Mouse (Mus musculus): ENCODE results near the gene Atp2a2. TPM values are rescaled to one million over a fixed set of nuclear protein-coding genes. Genes with fewer than 3 reads are reported as not detected.
"Not testable (repeated sequence)": the region's sequence is repeated elsewhere in the genome, so short reads cannot be mapped to it uniquely, and the experiment has no call there.

Atp2a2 gene
- polyA plus RNA-seq, 1 experiment from 2014 or later, result 53.2 TPM

- Histone ChIP-seq H3K36me3 (ENCODE audit: control insufficient read depth, insufficient read depth, low read length) (no peaks in the 10 kb centered on the region), H3K4me1 (ENCODE audit: control insufficient read depth, insufficient read depth, low read length) (peaks cover 16% of the 10 kb centered on the region), H3K9ac (ENCODE audit: low read depth, low read length) (peak overlapping the region; percentile 85), H3K27me3 (ENCODE audit: control insufficient read depth, insufficient read depth, low read length) (no peaks in the 10 kb centered on the region), H3K27ac (ENCODE audit: low read depth, low read length) (peak overlapping the region; percentile 81), H3K4me3 (ENCODE audit: low read length) (peak overlapping the region; percentile 79), H3K9me3 (ENCODE audit: control insufficient read depth, low read length) (no peaks in the 10 kb centered on the region), H3K4me2 (replicated peaks; ENCODE audit: low read depth, low read length) (peak overlapping the region; percentile 89)
- under 1% methylated on average over 72 of the region's 73 CpGs for WGBS
- peak; percentile 93 for ATAC-seq (ENCODE audit: low FRiP score, low TSS enrichment)
Observed at GRCm38 (mm10) chr5:122422071-122422964, 79.7 kb downstream of the Atp2a2 start.

- Histone ChIP-seq H3K4me3 (ENCODE audit: low read length) (peak within 1 kb of the TSS; percentile 79), H3K27me3 (ENCODE audit: control insufficient read depth, insufficient read depth, low read length) (no peaks in the 10 kb centered on the region), H3K27ac (ENCODE audit: low read depth, low read length) (peak within 1 kb of the TSS; percentile 81), H3K9ac (ENCODE audit: low read depth, low read length) (peak within 1 kb of the TSS; percentile 85), H3K9me3 (ENCODE audit: control insufficient read depth, low read length) (no peaks in the 10 kb centered on the region), H3K4me2 (replicated peaks; ENCODE audit: low read depth, low read length) (peak within 1 kb of the TSS; percentile 89), H3K4me1 (ENCODE audit: control insufficient read depth, insufficient read depth, low read length) (peaks cover 16% of the 10 kb centered on the region), H3K36me3 (ENCODE audit: control insufficient read depth, insufficient read depth, low read length) (no peaks in the 10 kb centered on the region)
- ATAC-seq (ENCODE audit: low FRiP score, low TSS enrichment), result peak; percentile 61
- WGBS, result 22% methylated on average over 17 of the region's 17 CpGs
Observed at GRCm38 (mm10) chr5:122421271-122422068, 80.6 kb downstream of the Atp2a2 start, which contains the start of gene Anapc7. Gene Anapc7 (plus strand): TSS chr5:122421693.

- H3K4me3 ChIP-seq (ENCODE audit: low read length); H3K4me2 ChIP-seq (replicated peaks; ENCODE audit: low read depth, low read length); H3K9me3 ChIP-seq (ENCODE audit: control insufficient read depth, low read length); H3K27ac ChIP-seq (ENCODE audit: low read depth, low read length); ATAC-seq (ENCODE audit: low FRiP score, low TSS enrichment); H3K9ac ChIP-seq (ENCODE audit: low read depth, low read length); H3K36me3 ChIP-seq (ENCODE audit: control insufficient read depth, insufficient read depth, low read length); H3K27me3 ChIP-seq (ENCODE audit: control insufficient read depth, insufficient read depth, low read length): not testable (repeated sequence)
- peaks cover 16% of the 10 kb centered on the region for H3K4me1 ChIP-seq (ENCODE audit: control insufficient read depth, insufficient read depth, low read length)
- 59% methylated on average over 4 of the region's 4 CpGs for WGBS
Observed at GRCm38 (mm10) chr5:122420676-122421075, 81.3 kb downstream of the Atp2a2 start.

DNA sequence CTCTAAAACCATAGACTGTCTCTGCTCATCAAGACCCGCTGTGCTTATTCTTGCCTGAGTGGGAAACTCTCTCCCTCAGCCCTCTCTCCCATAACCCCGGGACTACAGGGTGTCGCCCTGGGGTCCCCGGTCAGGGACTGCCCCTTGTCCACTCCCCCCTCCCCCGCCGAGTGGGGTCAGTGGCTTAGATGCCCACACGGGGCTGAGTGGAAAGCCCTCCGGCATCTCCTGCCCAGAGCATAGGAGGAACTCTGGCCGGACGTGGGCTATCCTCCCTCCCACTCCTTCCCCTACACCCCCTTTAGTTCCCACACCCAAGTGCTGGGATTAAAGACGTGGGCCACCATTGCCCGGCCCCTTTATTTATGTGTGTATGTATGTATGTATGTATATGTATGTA is 86.6 kb downstream of the Atp2a2 start:
- H3K27me3 ChIP-seq (ENCODE audit: control insufficient read depth, insufficient read depth, low read length), result no peaks in the 10 kb centered on the region
- no peak overlapping the region for H3K4me3 ChIP-seq (ENCODE audit: low read length)
- no peak overlapping the region for H3K9ac ChIP-seq (ENCODE audit: low read depth, low read length)
- 83% methylated on average over 12 of the region's 12 CpGs for WGBS
- ATAC-seq (ENCODE audit: low FRiP score, low TSS enrichment), result no peak
- no peaks in the 10 kb centered on the region for H3K4me1 ChIP-seq (ENCODE audit: control insufficient read depth, insufficient read depth, low read length)
- no peak overlapping the region for H3K27ac ChIP-seq (ENCODE audit: low read depth, low read length)
- H3K4me2 ChIP-seq (replicated peaks; ENCODE audit: low read depth, low read length), result no peak overlapping the region
- H3K36me3 ChIP-seq (ENCODE audit: control insufficient read depth, insufficient read depth, low read length), result no peaks in the 10 kb centered on the region
- no peaks in the 10 kb centered on the region for H3K9me3 ChIP-seq (ENCODE audit: control insufficient read depth, low read length)

DNA sequence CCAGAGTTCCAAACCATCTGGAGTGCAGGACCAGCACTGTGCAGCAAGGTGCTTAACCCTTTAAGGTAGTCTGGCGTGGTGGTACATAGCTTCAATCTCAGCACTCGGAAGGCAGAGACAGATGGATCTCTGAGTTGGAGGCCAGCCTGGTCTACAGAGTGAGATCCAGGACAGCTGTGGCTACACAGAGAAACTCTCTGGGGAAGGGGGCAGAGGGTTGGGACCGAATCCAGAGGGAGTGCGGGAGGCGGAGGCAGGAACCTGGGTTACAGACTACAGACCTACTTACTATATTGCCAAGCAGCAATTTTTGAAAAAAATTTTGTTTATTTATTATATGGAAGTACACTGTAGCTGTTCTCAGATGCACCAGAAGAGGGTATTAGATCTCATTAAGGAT is 87.7 kb downstream of the Atp2a2 start:
- 86% methylated on average over 5 of the region's 5 CpGs for WGBS
- Histone ChIP-seq H3K9ac (ENCODE audit: low read depth, low read length) (no peak overlapping the region), H3K27me3 (ENCODE audit: control insufficient read depth, insufficient read depth, low read length) (no peaks in the 10 kb centered on the region), H3K4me1 (ENCODE audit: control insufficient read depth, insufficient read depth, low read length) (no peaks in the 10 kb centered on the region), H3K36me3 (ENCODE audit: control insufficient read depth, insufficient read depth, low read length) (no peaks in the 10 kb centered on the region), H3K27ac (ENCODE audit: low read depth, low read length) (no peak overlapping the region), H3K9me3 (ENCODE audit: control insufficient read depth, low read length) (no peaks in the 10 kb centered on the region), H3K4me3 (ENCODE audit: low read length) (no peak overlapping the region), H3K4me2 (replicated peaks; ENCODE audit: low read depth, low read length) (no peak overlapping the region)
- no peak for ATAC-seq (ENCODE audit: low FRiP score, low TSS enrichment)

DNA sequence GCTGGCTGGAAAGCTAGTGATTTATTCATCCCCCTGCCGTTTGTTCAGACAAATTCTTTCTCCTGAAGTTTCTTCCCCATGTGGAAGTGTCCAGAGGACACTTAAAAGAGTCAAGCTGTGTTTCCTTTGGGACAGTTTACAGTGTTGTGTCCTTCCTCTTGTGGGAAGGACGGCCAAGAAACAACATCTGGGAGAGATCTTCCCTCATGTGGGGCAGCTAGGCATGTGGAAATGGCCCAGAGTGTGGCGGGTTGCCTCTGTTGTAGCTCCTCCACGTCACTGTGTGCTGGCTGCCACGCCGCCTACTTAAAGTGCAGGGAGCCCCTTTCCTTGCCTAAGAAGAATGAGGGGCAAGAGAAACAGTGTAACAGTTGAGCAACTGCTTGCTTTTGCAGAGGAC is 89.2 kb downstream of the Atp2a2 start:
- H3K27ac ChIP-seq (ENCODE audit: low read depth, low read length), result no peak overlapping the region
- H3K4me2 ChIP-seq (replicated peaks; ENCODE audit: low read depth, low read length), result no peak overlapping the region
- H3K9ac ChIP-seq (ENCODE audit: low read depth, low read length), result no peak overlapping the region
- no peak overlapping the region for H3K4me3 ChIP-seq (ENCODE audit: low read length)
- no peaks in the 10 kb centered on the region for H3K4me1 ChIP-seq (ENCODE audit: control insufficient read depth, insufficient read depth, low read length)
- H3K36me3 ChIP-seq (ENCODE audit: control insufficient read depth, insufficient read depth, low read length), result no peaks in the 10 kb centered on the region
- WGBS, result 33% methylated on average over 6 of the region's 6 CpGs
- H3K9me3 ChIP-seq (ENCODE audit: control insufficient read depth, low read length), result no peaks in the 10 kb centered on the region
- H3K27me3 ChIP-seq (ENCODE audit: control insufficient read depth, insufficient read depth, low read length), result no peaks in the 10 kb centered on the region
- no peak for ATAC-seq (ENCODE audit: low FRiP score, low TSS enrichment)

- H3K27ac ChIP-seq (ENCODE audit: low read depth, low read length), result no peak overlapping the region
- 71% methylated on average over 5 of the region's 5 CpGs for WGBS
- no peak overlapping the region for H3K4me3 ChIP-seq (ENCODE audit: low read length)
- H3K4me2 ChIP-seq (replicated peaks; ENCODE audit: low read depth, low read length), result no peak overlapping the region
- no peaks in the 10 kb centered on the region for H3K9me3 ChIP-seq (ENCODE audit: control insufficient read depth, low read length)
- H3K36me3 ChIP-seq (ENCODE audit: control insufficient read depth, insufficient read depth, low read length), result peaks cover 7% of the 10 kb centered on the region; the same call in 1 of the 2 replicates
- no peak overlapping the region for H3K9ac ChIP-seq (ENCODE audit: low read depth, low read length)
- no peaks in the 10 kb centered on the region for H3K27me3 ChIP-seq (ENCODE audit: control insufficient read depth, insufficient read depth, low read length)
- no peaks in the 10 kb centered on the region for H3K4me1 ChIP-seq (ENCODE audit: control insufficient read depth, insufficient read depth, low read length)
- no peak for ATAC-seq (ENCODE audit: low FRiP score, low TSS enrichment)
Observed at GRCm38 (mm10) chr5:122411892-122412291, 90.1 kb downstream of the Atp2a2 start.

DNA sequence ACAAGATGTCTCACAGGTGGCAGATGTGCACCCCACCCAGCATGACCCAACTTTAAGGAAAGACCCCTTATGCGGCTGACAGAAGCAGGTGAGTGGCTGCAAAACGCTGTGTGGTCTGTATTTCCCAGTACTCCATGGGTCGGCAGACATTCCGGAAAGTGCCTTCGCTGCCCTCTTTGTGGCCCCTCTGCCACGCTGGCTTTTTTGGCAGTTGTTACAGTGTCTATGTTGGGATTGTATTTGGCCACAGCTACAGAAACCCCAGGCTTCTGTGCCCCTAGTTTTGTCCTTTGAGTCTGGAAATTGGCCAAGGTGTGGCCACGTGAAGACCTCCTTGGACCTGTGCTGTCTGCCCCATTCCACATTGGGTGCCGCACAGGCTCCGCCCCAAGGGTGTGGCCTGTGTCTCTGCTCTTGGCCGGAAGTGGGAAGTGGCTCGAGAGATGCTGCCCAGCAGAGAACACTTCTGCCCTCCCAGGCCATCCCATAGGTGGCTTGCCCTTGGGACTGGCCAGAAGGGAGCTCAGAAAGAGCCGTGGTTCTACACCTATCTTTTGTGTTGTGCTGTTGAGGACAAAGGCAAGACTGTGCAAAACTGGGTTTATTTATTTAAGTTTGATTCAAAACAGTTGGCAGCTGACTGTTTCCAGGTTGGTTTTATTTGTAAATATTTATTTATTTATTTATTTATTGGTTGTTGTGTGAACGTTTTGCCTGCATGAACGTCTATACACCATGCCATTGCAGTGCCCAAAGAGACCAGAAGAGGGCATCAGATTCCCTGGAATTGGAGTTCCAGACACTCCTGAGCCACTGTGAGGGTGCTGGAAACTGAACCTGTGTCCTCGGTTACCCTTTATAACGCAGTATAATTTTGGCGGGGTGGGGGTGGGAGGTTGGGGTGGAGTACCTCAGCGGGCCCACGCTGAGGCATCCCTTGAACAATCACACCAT is 92.1 kb downstream of the Atp2a2 start:
- 0 out of 2 replicates have a peak, but pooled peaks cover 3% of the 10 kb centered on the region for H3K9me3 ChIP-seq (ENCODE audit: control insufficient read depth, low read length)
- H3K9ac ChIP-seq (ENCODE audit: low read depth, low read length), result no peak overlapping the region
- H3K27me3 ChIP-seq (ENCODE audit: control insufficient read depth, insufficient read depth, low read length), result no peaks in the 10 kb centered on the region
- H3K4me1 ChIP-seq (ENCODE audit: control insufficient read depth, insufficient read depth, low read length), result no peaks in the 10 kb centered on the region
- no peak overlapping the region for H3K4me2 ChIP-seq (replicated peaks; ENCODE audit: low read depth, low read length)
- WGBS, result 88% methylated on average over 19 of the region's 19 CpGs
- no peak overlapping the region for H3K27ac ChIP-seq (ENCODE audit: low read depth, low read length)
- peaks cover 25% of the 10 kb centered on the region for H3K36me3 ChIP-seq (ENCODE audit: control insufficient read depth, insufficient read depth, low read length)
- ATAC-seq (ENCODE audit: low FRiP score, low TSS enrichment), result no peak
- H3K4me3 ChIP-seq (ENCODE audit: low read length), result no peak overlapping the region
